Mouse (Mus musculus): Measurements from ENCODE around the gene Sft2d2.

GRCm38 (mm10) chr1:165217023-165217589, 22.9 kb upstream of the Sft2d2 start:
- no peak for TF ChIP-seq EP300 (IDR thresholded peaks at IDR 0.05; ENCODE audit: insufficient read depth, low read depth, low read length)
- TF ChIP-seq CTCF (IDR thresholded peaks at IDR 0.05) = no peak

Measured in heart, adult 2 months (tissue).